Mouse (Mus musculus): Measurements from ENCODE around the gene Trim59.

DNA sequence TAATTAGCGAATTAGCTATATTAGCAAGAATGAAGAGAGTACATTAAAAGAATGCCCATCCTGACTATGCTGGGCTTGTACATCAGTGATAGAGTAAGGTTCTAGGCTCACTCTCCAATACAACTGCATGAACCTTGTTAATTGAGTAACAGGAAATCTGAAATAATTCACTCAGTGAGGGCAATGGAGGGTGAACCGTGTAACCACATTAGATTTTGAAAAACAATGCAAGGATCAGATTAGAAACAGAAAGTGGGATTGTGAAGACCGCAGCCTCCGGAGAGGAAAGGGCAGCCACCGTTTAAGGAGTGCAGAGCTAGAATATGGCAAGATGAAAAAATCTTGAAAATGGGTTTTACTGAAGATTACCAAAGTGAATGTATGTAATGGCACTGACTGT is 3.3 kb downstream of the Trim59 start:
- TF ChIP-seq CTCF (IDR thresholded peaks at IDR 0.05; ENCODE audit: borderline replicate concordance, control insufficient read depth, extremely low read depth, insufficient read depth, low read length, poor library complexity) = no peak
- no peak for TF ChIP-seq POLR2A (IDR thresholded peaks at IDR 0.05; ENCODE audit: control insufficient read depth, extremely low read depth, insufficient read depth, low read length, poor library complexity)
